Mouse (Mus musculus): ENCODE data around the gene Ccdc160. TPM values are rescaled to one million over a fixed set of nuclear protein-coding genes. Genes with fewer than 3 reads are reported as not detected.

The Ccdc160 gene
- polyA plus RNA-seq, 1 experiment: 0.17 TPM

DNA sequence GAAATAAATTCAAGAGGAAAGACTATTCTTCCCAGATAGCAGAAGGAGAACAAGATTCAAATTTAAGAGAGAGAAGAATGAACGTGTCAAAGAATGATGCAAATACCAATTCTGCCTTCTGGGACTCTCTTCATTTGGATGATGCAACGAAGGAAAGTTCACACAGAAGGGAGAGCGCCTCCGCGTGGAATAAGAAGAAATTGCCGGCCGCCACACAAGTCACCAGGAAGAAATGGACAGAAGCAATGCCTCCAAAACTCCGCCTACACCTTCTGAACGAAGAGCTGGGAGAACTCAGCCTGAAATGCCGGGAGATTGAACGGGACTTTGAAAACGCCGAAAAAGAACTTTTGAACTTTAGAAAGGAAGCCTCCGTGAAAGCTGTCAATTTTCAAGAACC is 7.3 kb downstream of the Ccdc160 start:
- 66% methylated on average over 14 of the region's 14 CpGs for WGBS
- Histone ChIP-seq H3K4me1 (ENCODE audit: control insufficient read depth, insufficient read depth, low read length) (no peaks in the 10 kb centered on the region), H3K4me3 (replicated peaks; ENCODE audit: extremely low read depth, low read depth, low read length) (no peak overlapping the region)
- no peak for DNase-seq
- no peak for TF ChIP-seq CTCF (IDR thresholded peaks at IDR 0.05; ENCODE audit: insufficient read depth, low read length)
- TF ChIP-seq POLR2A (IDR thresholded peaks at IDR 0.05; ENCODE audit: borderline replicate concordance, extremely low read depth, low read depth, low read length): no peak

DNA sequence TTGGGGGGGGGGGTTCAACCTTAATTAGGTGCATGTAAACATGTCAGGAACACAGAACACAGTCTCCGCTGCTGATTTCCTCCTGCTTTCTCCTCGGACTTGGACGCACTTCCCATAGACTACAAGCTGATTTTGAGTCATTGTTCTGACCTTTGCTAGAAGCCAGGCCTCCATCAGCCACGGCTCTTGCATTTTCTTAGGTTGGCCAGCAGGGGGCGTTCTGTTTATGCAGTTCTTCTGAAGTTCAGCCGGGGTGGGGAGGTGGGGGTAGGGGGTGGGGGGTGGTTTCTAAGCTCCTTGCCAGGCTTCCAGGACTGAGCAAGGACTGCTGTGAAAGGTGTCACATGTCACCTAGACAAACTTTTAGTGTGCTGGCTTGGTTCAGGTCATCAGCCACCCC is 8.6 kb downstream of the Ccdc160 start:
- TF ChIP-seq POLR2A (IDR thresholded peaks at IDR 0.05; ENCODE audit: borderline replicate concordance, extremely low read depth, low read depth, low read length) (no peak), CTCF (IDR thresholded peaks at IDR 0.05; ENCODE audit: insufficient read depth, low read length) (0 out of 2 replicates have a peak, but pooled peaks have one; percentile 17)
- WGBS: 28% methylated on average over 6 of the region's 6 CpGs
- DNase-seq: no peak
- Histone ChIP-seq H3K4me3 (replicated peaks; ENCODE audit: extremely low read depth, low read depth, low read length) (no peak overlapping the region), H3K4me1 (ENCODE audit: control insufficient read depth, insufficient read depth, low read length) (no peaks in the 10 kb centered on the region)

DNA sequence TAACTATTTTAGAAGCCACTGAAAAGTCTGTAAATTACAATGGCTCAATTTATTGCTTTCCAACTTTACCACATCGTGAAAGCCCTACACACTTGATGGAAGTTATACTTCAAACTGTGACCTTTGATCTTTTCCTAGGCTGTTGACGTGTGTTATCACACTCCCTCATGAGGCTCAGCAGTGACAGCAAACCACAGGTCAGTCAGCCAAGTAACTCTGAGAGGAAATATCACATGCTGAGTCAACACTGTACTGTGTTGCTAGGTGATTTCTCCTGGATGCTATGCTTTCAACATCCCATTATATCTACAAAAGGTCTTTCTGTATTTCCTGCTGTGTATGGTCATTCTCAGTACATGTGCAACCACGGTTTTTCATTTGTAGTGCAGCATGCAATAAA is 28.3 kb downstream of the Ccdc160 start:
- no peak overlapping the region for H3K4me3 ChIP-seq (replicated peaks; ENCODE audit: extremely low read depth, low read depth, low read length)
- DNase-seq: no peak
- H3K4me1 ChIP-seq (ENCODE audit: control insufficient read depth, insufficient read depth, low read length): no peaks in the 10 kb centered on the region
- TF ChIP-seq CTCF (IDR thresholded peaks at IDR 0.05; ENCODE audit: insufficient read depth, low read length) (no peak), POLR2A (IDR thresholded peaks at IDR 0.05; ENCODE audit: borderline replicate concordance, extremely low read depth, low read depth, low read length) (no peak)
- WGBS: 41% methylated on average over 3 of the region's 3 CpGs

Other genes with a start within 250 kb of the Ccdc160 start
- gene Gpc3, start 177.2 kb upstream of the Ccdc160 start, polyA plus RNA-seq (2012; rRNA removed): 149 and 172 TPM in 2 replicates
- 1.2 and 2.0 TPM in 2 replicates for gene Phf6, start 121.1 kb downstream of the Ccdc160 start, polyA plus RNA-seq (2012; rRNA removed)
- 8.7 and 19.7 TPM in 2 replicates for gene Hprt, start 196.9 kb downstream of the Ccdc160 start, polyA plus RNA-seq (2012; rRNA removed)

All from lung, adult 2 months (tissue).